Mouse (Mus musculus): ENCODE data around the gene Chek1.

The Chek1 gene

DNA sequence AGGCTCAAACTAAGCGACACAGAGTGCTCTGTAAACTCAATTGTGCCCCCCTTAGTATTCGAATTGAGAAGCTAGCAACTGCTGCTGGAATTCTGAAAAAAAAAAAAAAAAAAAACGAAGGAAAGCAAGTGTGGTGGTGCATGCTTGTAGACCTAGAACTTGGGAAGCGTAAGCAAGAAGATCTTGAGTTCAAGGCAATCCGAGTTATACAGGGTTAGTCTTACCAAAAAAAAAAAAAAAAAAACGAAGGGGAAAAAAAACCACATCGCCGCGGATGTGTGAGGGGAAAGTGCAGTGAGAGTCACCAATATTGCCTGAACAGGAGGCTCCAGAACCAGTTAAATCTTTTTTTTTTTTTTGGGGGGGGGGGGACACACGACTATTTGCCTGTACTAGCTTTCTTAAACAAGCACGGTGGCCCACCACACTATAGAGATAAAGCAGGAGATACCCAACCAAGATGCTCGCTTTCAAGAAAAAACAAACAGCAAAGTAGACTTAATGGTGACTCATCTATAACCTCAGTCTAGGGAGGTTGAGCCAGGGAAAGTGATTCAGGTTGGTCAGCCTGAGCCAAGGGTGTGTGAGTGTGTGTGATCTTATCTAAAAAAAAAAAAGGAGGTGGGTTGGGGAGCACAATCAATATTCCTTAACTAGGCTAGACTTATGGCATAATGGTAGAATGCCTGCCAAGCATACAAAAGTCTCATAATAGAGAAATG lies at the start of gene Chek1:
TSS of gene Chek1 (minus strand) at position 32 of the 722 bp plus-strand sequence.
- DNase-seq (ENCODE audit: low spot score in 2 of 2) = no peak

DNA sequence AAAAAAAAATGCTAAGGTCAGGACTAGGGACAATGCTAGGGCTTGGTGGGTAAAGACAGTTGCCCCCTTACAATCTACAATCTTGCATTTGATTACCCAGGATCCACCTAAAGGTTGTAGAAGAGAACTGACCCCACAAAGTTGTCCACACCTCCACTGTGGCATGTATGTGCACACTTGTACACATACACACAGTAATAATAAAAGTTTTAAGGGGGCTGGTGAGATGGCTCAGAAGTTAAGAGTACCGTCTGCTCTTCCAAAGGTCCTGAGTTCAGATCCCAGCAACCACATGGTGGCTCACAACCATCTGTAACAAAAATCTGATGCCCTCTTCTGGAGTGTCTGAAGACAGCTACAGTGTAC lies 42.2 kb upstream of the Chek1 start:
- no peak for DNase-seq (ENCODE audit: low spot score in 2 of 2)

DNA sequence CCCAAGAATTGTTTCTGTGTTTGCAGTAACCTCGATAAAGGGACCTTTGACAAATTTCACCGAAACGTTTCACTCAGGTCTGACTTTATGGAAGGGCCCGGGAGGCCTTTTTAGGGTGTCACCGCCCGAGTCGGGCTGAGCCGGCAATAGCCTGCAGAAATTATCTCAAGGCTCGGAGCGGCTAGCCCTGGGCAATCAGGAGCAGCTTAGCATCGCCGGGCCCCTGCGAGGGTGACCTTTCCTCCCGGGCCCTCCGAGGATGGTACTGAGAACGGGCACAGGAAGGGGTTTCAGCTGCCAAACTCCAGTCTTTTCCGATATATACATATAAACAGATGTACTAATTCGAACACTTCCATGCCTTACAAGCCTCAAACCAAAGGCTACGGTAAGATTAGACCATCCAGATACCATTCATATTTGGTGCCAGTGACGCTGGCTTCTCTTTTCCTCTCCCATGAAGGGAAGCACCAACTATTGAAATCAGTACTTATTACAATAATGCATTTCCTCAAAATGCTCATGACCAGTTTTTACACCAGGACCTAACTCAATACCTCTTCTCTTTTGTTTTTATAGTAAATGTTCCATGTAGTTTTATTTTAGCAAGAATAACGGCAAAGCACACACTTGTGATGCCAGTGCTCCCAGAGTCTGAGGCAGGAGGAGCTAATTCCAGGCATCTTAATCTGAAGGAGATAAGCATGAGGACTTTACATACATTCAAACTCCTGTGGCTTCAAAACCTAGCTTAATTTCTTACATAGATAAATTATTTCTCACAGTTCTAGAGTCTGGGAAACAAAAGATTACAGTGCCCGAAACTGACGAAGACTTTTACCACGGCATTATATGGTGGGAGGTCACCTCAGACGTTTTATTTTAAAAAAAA lies 41.5 kb upstream of the Chek1 start:
- DNase-seq (ENCODE audit: low spot score in 2 of 2) = peak; percentile 64 to 69

DNA sequence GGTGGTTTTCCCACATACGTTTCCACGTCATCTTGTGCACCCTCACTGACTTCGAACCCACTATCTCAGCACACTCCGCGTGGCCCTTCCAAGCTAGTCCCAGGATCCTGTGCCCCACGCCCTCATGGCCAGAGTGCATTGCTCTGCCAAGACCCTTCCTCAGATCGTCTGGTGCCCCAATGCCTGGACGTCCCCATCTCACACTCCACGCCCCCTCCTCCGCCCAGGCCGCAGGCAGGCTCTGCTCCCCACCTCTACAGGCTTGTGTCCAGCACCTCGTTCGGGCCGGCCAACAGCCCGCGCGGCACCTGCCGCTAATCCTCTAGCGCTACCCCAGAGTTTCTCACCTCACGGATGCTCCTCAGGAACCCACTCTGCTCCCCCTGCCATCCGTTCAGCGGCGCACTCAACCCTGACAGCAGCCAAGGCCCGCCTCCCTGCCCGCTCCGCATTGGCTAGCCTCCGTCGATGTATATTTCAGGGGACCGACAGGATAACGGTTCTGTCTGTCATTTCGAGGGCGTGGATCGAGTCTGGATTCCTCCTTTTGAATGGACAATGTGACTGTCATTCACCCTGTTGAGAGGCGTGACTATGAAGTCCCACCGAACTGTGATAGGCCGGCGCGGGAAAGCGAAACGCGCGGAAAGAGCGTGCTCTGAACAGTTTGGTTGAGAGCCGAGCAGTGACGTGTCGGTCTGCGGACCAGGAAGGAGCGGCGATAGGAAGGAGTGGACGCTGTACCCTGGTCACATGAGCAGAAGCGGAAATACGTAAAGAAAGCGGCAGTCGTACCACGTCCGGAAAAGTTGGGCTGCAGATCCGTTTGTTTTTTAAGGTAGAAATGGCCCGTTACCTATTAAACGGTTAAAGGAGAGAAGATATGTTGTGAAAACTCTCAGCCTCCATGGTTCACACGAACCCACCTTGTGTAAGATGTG lies 40.6 kb upstream of the Chek1 start, which contains the start of gene Stt3a:
TSS of gene Stt3a (minus strand) at position 477 of the 941 bp plus-strand sequence.
- DNase-seq (ENCODE audit: low spot score in 2 of 2) = peak; percentile 100

DNA sequence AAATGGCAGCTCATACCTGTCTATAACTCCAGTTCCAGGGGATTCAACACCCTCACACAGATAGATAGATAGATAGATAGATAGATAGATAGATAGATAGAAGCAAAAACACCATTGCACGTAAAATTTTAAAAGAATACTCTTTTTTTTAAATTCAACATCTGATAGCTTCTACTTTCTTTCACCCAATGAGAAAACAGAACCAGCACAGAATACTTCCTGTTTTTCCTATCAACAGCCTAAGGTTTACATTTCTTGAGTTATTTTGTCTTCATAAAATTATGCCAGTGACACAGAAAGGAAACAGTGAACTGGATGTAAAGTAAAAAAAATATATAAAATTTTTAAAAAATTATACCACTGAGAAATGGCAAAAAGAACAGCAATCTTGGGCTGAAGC lies 37.5 kb upstream of the Chek1 start:
- DNase-seq (ENCODE audit: low spot score in 2 of 2) = no peak

DNA sequence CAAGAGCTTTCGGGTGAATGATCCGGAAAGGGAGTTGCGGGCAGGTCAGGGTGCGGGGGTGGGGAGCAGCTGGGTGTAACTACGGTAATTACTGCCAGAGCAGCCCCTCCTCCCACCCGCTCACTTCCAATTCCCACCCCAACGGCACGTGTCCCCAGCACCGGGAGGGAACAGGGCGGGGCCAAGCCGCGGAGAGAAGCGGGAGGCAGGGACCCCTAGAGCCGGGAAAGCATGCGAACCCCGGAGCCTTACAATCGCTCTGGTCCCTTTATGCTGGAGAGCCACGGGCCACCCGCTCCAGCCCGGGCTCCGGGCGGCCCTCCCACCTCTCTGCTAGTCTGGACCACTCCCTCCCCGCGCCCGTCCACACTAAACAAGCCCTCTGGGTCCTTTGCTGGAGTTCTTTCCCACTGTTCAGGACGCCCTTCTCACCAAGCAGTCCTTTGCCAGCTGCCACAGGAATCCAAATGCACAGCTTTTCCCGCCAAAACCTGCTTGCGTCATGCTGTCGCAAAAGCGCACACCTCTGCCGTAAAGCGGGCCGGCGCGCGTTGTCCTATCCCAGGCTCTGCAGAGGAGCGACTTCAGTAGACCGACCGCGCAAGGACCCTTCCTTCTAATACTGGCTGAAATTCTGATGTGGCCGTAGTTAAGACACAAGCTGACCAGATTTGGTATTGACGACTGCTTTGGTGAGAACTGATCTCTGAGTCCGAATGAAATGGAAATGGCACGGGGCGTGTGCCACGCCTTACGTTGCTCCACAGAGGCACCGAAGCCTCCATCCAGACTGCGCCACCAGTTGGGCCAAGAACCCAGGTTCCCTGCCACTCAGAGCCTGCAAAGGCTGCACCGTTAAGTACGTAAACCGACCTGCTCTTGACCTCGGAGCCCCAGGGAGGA lies 483 bp downstream of the Chek1 start:
- peak; percentile 94 to 95 for DNase-seq (ENCODE audit: low spot score in 2 of 2)

DNA sequence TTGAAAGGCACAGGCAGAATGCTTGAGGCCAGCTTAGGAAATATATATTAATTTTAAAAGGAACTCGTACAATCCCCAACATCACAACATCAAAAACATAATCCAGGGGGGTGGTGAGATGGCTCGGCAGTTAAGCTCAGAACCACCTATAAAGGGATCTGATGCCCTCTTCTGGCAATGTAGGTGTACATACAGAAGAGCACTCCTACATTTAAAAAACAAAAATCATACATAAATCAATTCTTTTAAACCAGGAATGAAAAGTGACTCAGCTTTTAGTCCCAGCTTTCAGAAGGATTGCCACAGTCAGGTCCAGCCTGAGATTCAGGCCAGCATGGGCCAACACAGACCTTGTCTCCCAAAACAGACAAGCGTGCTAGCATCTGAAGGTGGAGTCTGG lies 10.2 kb downstream of the Chek1 start:
- no peak for DNase-seq (ENCODE audit: low spot score in 2 of 2)

DNA sequence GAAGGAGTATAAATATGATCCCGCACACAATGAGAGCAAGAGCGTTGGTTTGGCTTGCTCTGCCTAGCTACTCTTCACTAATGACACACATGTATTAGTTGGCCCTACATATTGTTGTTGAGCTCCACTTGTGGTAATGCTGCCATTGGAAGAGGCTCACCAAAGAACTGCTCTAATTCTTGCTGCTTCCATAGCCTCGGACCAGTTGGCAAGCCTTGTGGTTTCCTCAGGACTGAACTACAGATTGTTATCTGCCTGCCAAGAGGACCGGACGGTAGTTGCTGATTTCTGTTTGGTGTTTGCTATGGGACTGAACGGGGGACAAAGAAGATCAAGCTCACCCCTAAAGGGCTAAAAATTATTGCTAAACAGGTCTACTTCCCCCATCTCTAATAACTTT lies 19.6 kb downstream of the Chek1 start:
- no peak for DNase-seq (ENCODE audit: low spot score in 2 of 2)

DNA sequence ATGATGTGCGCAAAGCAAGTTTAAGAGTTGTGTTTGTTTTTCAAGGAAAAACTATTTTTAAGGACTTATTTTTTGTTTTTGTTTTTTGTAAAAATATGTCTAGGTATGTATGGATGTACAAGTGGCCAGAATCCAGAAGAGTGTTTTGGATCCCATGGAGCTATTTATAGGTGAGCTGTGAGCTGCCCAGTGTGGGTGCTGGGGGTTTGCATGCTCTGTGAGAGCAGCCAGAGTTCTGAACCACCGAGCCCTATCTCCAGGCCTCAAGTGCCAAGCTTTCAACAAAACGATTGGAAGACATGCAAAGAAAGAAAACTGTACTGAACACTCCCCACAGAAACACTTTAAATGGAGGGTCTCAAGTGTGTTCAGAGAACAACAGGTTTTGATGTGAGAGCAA lies 20.9 kb downstream of the Chek1 start:
- no peak for DNase-seq (ENCODE audit: low spot score in 2 of 2)

DNA sequence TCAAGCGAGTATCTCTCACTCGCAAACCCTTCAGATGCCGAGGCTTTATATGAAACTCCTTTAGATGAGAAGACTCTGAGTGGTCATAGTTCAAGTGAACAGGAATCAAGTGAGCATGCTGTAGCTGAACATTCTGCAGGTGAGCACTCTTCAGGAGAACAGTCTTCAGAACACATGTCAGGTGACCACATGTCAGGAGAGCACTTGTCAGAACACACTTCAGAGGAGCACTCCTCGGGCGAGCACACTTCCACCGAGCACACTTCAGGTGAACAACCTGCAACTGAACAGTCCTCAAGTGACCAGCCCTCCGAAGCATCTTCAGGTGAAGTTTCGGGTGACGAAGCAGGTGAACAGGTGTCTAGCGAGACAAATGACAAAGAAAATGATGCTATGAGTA lies 32.6 kb downstream of the Chek1 start:
- no peak for DNase-seq (ENCODE audit: low spot score in 2 of 2)

DNA sequence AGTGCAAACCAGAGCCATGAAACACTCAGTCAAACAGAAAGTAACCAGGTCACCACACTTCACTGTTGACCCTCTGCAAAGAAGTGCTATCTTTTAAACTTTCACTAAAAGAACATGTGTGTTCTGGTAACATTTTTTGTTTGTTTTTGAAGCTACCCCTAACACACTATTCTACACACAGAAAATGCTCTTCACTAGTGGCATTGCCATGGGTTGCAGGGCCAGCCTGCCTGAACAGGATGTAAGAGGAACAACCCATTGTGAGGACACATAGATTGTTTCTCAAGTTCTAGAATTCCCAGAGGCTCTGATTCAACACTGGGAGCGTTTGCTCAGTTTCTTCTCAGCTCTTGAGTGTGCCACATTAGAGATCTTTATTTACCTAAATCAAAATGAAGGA lies 33.9 kb downstream of the Chek1 start, which contains the start of gene Acrv1:
TSS of gene Acrv1 (plus strand) at position 301 of the 400 bp plus-strand sequence.
- DNase-seq (ENCODE audit: low spot score in 2 of 2) = no peak

DNA sequence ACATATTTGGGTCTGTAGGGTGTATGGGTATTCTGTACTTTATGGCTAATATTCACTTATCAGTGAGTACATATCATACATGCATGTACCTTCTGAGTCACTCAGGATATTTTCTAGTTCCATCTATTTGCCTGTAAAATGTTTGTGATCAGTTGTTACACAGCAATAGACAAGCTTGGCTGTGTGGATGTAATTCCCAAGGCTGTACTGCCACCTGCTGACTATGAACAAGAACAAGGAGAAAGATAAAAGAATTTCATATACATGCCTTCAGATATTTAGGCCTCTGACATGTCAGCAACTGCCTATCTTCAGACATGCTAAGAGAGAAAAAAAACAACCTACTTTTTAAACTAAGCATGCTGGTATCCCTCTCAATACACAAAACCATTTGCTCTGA lies 39.5 kb downstream of the Chek1 start:
- DNase-seq (ENCODE audit: low spot score in 2 of 2) = peak in 1 of 2 experiments; percentile 28

DNA sequence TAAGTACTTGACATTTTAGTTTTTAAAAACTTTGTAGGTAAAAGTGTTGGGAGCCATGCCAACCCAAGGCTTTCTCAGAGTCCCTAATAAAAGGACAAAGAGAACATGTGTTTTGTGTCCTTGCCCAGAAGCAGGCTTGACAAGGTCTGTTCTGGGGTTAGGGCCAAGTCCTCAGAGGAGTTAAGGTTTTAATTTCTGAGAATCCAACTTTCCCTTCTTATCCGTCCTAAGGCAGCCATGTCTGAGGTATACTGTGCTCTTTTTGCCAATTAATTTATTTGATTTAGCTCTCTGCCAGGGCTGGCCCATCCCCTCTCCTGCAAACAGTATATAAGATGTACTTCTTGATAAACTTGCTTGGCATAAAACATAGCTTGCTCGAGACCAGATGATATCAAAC lies 45.4 kb downstream of the Chek1 start:
- DNase-seq (ENCODE audit: low spot score in 2 of 2) = no peak
